ENCODE assay signal across 8 mouse cellular contexts in the genomic region with DNA sequence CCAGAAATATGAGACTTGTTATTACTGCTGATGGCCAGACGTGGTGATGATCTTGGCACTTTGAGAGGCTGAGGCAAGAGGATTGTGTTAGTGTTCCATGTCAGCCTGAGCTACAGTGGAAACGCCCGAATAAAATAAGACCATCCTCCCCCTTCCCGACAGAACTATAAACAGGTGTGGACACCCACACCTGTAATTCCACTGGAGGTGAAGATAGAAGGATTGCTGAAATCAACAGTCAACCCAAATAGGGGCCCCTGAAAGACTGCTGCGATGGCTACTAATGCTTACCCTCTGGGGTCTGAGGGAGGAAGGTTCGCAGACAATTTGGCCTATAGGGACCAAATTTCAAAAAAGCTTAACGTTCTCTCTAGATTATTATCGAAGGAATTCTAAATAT. TPM values are rescaled to one million over a fixed set of nuclear protein-coding genes. Genes with fewer than 3 reads are reported as not detected.
DNase-seq lines count a peak whose midpoint lies in the region; ATAC-seq and TF ChIP-seq lines count a peak whose summit lies in the region.

No protein-coding gene starts in this region.

- 15% methylated on average over 8 of the region's 8 CpGs for WGBS in thymus, adult 2 months
- WGBS in intestine, embryonic 15.5 days, result 10% methylated on average over 8 of the region's 8 CpGs
- 15% methylated on average over 8 of the region's 8 CpGs for WGBS in neural tube, embryonic 15.5 days

- no peak for TF ChIP-seq POLR2A in thymus, adult 2 months (IDR thresholded peaks at IDR 0.05; ENCODE audit: control insufficient read depth, extremely low read depth, insufficient read depth, low read length, poor library complexity)

- no peaks in the 10 kb centered on the region for H3K9me3 ChIP-seq in intestine, embryonic 15.5 days
- no peaks in the 10 kb centered on the region for H3K9me3 ChIP-seq in neural tube, embryonic 15.5 days (replicated peaks)

- ATAC-seq in intestine, embryonic 15.5 days, result no peak
- no peak; the same call in 1 of the 2 replicates for ATAC-seq in neural tube, embryonic 15.5 days (ENCODE audit: low FRiP score)

- no peak for TF ChIP-seq CTCF in thymus, adult 2 months (IDR thresholded peaks at IDR 0.05; ENCODE audit: borderline replicate concordance, control insufficient read depth, extremely low read depth, insufficient read depth, low read length, poor library complexity)

- no peaks in the 10 kb centered on the region for H3K27me3 ChIP-seq in thymus, adult 2 months (ENCODE audit: control insufficient read depth, insufficient read depth, low read length)
- H3K27me3 ChIP-seq in intestine, embryonic 15.5 days (replicated peaks), result no peaks in the 10 kb centered on the region
- no peaks in the 10 kb centered on the region for H3K27me3 ChIP-seq in neural tube, embryonic 15.5 days (replicated peaks)

- peak overlapping the region; percentile 79 for H3K9ac ChIP-seq in intestine, embryonic 15.5 days
- peak overlapping the region; percentile 64 for H3K9ac ChIP-seq in neural tube, embryonic 15.5 days (replicated peaks)

- H3K4me3 ChIP-seq in thymus, adult 2 months (ENCODE audit: control insufficient read depth, insufficient read depth, low read length), result peak overlapping the region; percentile 73
- H3K4me3 ChIP-seq in intestine, embryonic 15.5 days (replicated peaks), result peak overlapping the region; percentile 94
- peak overlapping the region; percentile 81 for H3K4me3 ChIP-seq in neural tube, embryonic 15.5 days (replicated peaks)

- peak overlapping the region; percentile 72 for H3K4me2 ChIP-seq in intestine, embryonic 15.5 days (replicated peaks)
- peak overlapping the region; percentile 95 for H3K4me2 ChIP-seq in neural tube, embryonic 15.5 days

- H3K36me3 ChIP-seq in thymus, adult 2 months (ENCODE audit: control insufficient read depth, insufficient read depth, low read length), result peaks cover 3% of the 10 kb centered on the region; the same call in 1 of the 2 replicates
- H3K36me3 ChIP-seq in intestine, embryonic 15.5 days, result peaks cover 13% of the 10 kb centered on the region; the same call in 1 of the 2 replicates
- H3K36me3 ChIP-seq in neural tube, embryonic 15.5 days, result peaks cover 24% of the 10 kb centered on the region

- H3K27ac ChIP-seq in thymus, adult 2 months (ENCODE audit: control insufficient read depth, insufficient read depth, low read length), result no peak overlapping the region
- peak overlapping the region; percentile 74 for H3K27ac ChIP-seq in intestine, embryonic 15.5 days
- peak overlapping the region; percentile 85 for H3K27ac ChIP-seq in neural tube, embryonic 15.5 days (replicated peaks)

- peaks cover 11% of the 10 kb centered on the region for H3K4me1 ChIP-seq in thymus, adult 2 months (replicated peaks; ENCODE audit: control insufficient read depth, insufficient read depth, low read length)
- peaks cover 15% of the 10 kb centered on the region for H3K4me1 ChIP-seq in intestine, embryonic 15.5 days (replicated peaks)
- peaks cover 37% of the 10 kb centered on the region for H3K4me1 ChIP-seq in neural tube, embryonic 15.5 days

- DNase-seq in cerebellum, adult 9-10 months, result peak; percentile 37
- DNase-seq in cerebellum, postnatal 36 days, result no peak
- peak; percentile 2 for DNase-seq in thymus, adult 2 months
- DNase-seq in thymus, postnatal 0 days (ENCODE audit: low spot score), result no peak
- no peak for DNase-seq in layer of hippocampus, adult 9-10 months (ENCODE audit: low spot score)
- no peak for DNase-seq in testis, postnatal 10 days (ENCODE audit: low spot score)

RNA-seq across cellular contexts. Expression of a gene that starts 27.3 kb away (rescaled TPM):
- 301 and 312 TPM in 2 replicates for polyA plus RNA-seq in thymus, adult 2 months (2012; rRNA removed)
- polyA plus RNA-seq in thymus, postnatal 0 days (2015; fragmentation: Nextera tagmentation; extraction: Ambion mirVana), result 44.9 and 50.7 TPM in 2 replicates
- 52.7 and 59.0 TPM in 2 replicates for polyA plus RNA-seq in intestine, embryonic 15.5 days (2015; fragmentation: Nextera tagmentation; extraction: Ambion mirVana)
- polyA plus RNA-seq in neural tube, embryonic 15.5 days (2015; fragmentation: Nextera tagmentation; extraction: Ambion mirVana), result 79.0 and 82.5 TPM in 2 replicates

RNA-seq across cellular contexts. Expression of a gene that starts 27.3 kb away (rescaled TPM):
- 34.2 and 41.6 TPM in 2 replicates for polyA plus RNA-seq in thymus, adult 2 months (2012; rRNA removed)
- 16.8 and 17.8 TPM in 2 replicates for polyA plus RNA-seq in thymus, postnatal 0 days (2015; fragmentation: Nextera tagmentation; extraction: Ambion mirVana)
- 21.2 TPM in 2 replicates for polyA plus RNA-seq in intestine, embryonic 15.5 days (2015; fragmentation: Nextera tagmentation; extraction: Ambion mirVana)
- 41.2 and 43.9 TPM in 2 replicates for polyA plus RNA-seq in neural tube, embryonic 15.5 days (2015; fragmentation: Nextera tagmentation; extraction: Ambion mirVana)

RNA-seq across cellular contexts. Expression of a gene that starts 27.3 kb away (rescaled TPM):
- polyA plus RNA-seq in thymus, adult 2 months (2012; rRNA removed), result 33.7 and 37.6 TPM in 2 replicates
- 115 and 116 TPM in 2 replicates for polyA plus RNA-seq in thymus, postnatal 0 days (2015; fragmentation: Nextera tagmentation; extraction: Ambion mirVana)
- 119 and 122 TPM in 2 replicates for polyA plus RNA-seq in intestine, embryonic 15.5 days (2015; fragmentation: Nextera tagmentation; extraction: Ambion mirVana)
- polyA plus RNA-seq in neural tube, embryonic 15.5 days (2015; fragmentation: Nextera tagmentation; extraction: Ambion mirVana), result 77.3 and 94.5 TPM in 2 replicates

Comparison
In these comparisons a context has a peak if more than half of its experiments do, and no peak if none do; other contexts are left out.
1. DNase-seq: peak in cerebellum, adult 9-10 months (single experiment) and thymus, adult 2 months (single experiment); none in cerebellum, postnatal 36 days (0 of 2), thymus, postnatal 0 days (single experiment), layer of hippocampus, adult 9-10 months (single experiment) and testis, postnatal 10 days (single experiment).
2. Peak in every context shown above with its lines, with median percentiles within 50 percentile points of each other: H3K4me3 ChIP-seq.